Mouse (Mus musculus): Measurements from ENCODE around the gene Hbb-bh2. TPM values are rescaled to one million over a fixed set of nuclear protein-coding genes. Genes with fewer than 3 reads are reported as not detected.
"Not testable (repeated sequence)": the region's sequence is repeated elsewhere in the genome, so short reads cannot be mapped to it uniquely, and the experiment has no call there.

Gene Hbb-bh2
- not detected for total RNA-seq (2021)
- long read RNA-seq, experiment 1, result 0 reads
- long read RNA-seq, experiment 2, result 0 reads

DNA sequence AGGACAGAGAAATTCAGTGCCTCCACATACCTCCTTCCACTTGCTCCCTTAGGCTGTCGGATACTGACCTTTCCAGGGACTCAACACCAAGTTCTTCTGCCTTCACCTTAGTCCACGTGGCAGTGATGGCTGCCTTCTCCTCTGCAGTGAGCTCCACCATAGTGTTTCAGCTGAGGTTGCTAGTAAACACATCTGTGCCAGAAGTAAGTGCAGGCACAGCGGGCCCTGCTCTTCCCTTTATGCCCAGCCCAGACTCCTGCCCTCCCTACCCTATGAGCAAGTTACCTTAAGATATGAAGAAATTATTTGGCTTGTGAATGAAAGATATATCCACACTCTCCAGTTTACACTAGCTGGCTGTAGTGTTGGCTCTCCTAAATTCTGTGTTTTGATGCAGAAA, at the start of gene Hbb-bh2:
Hbb-bh2 (minus strand) TSS at position 253 of the 400 bp plus-strand sequence.
- no peak for DNase-seq (ENCODE audit: low spot score)

DNA sequence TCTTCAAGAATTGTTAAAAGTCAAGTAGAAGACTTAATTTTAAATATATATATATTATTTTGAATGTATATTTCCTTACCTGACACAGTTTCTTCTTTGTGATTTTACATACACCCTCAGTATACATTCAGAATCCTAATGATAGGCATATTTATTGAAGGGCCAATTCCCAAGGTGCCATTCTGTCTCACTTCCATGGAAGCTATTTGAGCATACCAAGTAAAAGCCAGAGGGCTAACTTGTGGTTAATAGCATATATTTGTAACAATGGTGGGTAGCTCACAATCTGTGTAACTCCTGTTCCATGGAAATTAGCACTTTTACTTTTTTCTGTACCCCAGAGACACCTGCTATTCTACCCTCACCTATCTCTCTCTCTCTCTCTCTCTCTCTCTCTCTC, 45.8 kb upstream of the Hbb-bh2 start, which contains the start of gene Olfr66:
Olfr66 (minus strand) TSS at position 101 of the 400 bp plus-strand sequence.
- DNase-seq (ENCODE audit: low spot score), result no peak

DNA sequence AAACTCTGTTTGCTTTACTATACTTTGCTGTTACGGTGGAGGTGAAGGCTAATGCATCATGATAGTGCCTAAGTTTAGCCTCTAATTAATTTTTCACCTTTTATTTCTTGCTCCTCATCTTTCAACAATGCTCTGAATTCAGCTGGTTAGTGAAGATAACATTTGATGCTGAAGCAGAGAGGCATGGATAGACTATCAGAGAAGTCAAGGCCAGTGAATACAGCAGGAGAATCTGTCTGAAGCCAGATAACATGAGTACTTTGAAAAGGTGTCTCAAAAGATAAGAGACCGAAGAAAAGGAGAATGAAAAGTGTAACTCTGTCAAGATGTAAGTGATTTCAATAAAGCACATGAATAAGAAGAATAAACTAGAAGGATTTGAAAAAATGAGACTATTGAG, 36.8 kb upstream of the Hbb-bh2 start:
- DNase-seq (ENCODE audit: low spot score), result no peak

DNA sequence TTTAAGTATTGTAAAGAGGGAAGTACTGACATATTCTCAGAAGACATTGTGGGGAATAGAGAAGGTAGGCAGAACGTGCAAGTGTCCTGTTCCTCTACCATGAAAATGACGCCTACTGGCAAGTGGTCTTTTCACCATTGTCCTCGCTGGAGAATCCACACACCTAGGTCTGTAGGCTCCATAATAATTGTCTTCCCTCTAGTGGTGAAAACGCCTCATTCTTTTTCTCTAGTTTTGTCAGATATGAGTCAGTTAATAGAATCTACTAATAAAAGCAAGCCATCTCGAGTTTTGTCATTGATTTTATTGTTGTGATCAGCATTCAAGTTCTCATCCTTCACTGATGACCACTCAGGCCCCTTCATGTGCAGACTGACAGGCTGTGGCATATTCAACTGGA, 34.1 kb upstream of the Hbb-bh2 start:
- no peak for DNase-seq (ENCODE audit: low spot score)

DNA sequence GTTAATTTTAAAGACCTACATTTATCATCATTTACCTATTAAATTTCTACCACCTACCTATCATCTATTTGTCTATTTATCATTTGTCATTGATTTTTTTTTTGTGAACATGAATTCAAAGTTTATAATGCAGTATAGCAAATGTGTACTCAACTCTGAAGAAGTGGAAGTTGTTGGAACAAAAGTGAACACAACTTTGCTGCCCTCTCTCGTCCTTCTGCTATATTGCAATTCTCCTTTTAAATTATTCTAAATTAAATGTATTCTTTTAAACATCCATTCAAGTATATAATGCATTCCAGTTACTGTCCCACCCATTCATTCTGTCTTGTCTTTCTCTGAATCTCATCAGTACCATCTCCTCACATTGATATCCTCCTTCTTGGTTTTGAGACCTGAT, 32.7 kb upstream of the Hbb-bh2 start:
- no peak for DNase-seq (ENCODE audit: low spot score)

DNA sequence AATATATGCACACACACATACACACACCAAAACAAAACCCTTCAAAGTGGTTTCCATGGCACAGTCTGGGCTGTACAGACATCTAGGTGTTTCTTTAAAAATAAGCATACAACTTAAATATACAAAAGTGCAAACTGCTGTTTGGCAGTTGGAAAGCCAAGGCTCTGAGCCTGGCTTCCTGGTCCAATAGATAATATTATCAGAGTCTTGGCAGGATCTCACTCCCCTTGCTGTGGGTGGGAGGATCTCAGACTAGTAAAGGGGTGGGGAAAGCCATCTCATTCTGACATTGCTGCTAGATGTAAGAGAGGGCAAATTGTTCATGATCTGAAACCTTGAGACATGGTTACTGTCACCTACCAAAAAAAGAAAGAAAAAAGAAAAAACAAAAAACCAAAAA, 30.3 kb upstream of the Hbb-bh2 start:
- DNase-seq (ENCODE audit: low spot score), result no peak

DNA sequence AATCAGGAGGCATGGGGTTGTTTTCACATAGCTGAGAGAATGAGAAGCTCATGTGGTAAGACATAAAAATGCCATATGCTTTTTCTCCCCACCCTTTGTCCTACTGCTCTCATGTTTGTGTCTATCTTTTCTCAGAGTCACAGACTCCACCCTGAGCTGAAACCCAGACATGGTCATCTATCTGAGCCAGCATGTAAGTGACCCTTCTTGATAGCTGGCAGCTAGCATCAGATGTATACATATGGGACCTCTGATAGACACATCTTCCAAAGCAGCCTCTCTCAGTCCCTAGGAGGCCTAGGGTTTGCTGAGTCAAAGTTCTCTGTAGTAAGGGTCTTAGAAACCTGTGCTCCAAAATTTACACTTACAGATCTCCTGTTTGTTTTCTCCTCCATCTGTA, 25.4 kb upstream of the Hbb-bh2 start:
- DNase-seq (ENCODE audit: low spot score), result no peak

DNA sequence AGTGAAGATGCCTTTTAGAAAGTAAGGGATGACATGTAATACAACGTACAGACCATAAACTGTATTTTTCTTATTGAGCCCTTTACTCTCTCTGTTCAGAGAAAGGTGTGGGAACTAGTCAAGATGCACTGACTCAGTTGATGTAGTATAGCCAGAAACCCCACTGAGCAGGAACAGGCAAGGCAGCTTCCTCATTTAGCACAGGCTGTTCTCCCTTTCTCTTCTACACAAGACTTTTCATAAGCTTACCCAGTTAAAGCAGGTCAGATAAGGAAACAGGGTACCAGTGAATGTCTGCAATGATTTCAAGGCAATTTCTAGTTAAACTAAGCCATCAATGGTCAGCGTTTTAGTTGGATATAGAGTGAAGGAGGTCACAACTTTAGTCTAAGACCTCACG, 21.2 kb upstream of the Hbb-bh2 start:
- DNase-seq (ENCODE audit: low spot score), result no peak

DNA sequence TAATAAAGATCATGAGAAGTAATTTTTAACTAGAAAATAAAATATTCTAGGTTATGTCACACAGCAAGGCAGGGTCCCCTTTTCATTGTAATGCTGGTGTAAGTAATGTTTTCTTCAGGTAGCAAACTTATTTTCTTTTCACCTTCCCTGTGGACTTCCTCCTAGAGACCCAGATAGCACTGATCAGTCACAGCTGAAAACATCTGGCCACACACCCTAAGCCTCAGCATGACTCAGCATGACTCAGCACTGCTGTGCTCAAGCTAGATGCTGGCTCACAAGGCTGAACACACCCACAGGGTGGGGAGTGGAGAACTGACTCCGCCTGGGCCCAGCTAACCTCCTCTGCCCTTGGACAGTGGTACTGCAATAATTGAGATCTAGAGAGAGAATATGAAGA, 20.5 kb upstream of the Hbb-bh2 start:
- peak; percentile 2 for DNase-seq (ENCODE audit: low spot score)

DNA sequence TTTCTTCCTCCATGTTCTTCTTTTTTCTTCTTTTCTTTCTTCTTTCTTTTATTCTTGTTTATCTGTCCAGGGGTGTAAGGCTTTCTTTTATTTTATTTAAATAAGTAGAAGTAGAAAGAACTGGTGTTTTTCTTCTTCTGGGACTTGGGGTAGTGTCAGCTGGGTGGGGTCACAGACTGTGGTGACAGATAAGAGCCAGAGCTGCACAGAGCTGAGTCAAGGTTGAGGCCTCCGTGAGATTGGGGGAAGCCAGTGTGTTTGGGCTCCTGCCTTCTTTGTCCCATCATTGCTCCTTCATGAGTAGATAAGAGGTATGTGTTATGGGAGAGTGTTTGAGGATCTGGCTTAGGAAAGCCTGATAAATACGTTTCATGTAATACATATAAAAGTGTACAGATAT, 18.8 kb upstream of the Hbb-bh2 start:
- no peak for DNase-seq (ENCODE audit: low spot score)

DNA sequence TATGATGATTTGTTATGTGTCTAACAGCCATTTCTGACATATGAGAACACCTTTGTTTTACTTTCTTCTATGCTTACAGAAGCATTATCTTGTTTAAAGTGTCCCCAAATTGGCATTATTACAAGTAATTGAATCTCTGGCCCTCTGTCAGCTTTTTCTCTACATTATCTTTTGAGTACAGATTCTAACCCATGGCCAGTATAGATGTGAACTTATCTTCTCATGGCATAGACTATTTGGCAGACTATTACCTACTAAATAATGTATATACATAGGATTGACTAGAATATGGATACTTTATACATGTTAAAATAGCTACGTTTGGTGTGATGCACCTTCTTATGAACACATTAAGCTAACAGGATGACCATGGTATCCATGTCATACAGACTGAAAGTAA, 14.3 kb upstream of the Hbb-bh2 start:
- no peak for DNase-seq (ENCODE audit: low spot score)

DNA sequence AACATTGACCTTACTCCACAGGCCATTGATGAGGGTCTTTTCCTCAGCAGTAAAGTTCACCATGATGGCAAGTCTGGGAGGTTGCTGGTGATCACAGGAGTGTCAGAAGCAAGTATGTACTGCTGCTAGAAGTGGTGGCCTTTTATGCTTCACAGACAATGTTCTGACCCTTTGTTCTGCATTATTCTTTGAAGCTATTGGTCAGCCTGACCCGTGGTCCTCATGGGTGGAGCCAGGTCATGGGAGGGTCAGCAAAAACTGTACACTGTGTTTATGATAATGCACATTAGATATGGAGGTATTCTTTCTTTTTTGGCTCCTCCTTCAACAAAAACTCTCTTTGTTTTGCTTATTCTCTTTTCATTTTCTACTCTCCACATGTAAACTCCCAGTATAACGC, 12.8 kb upstream of the Hbb-bh2 start, which contains the start of gene Hbb-y:
Hbb-y (minus strand) TSS at position 127 of the 400 bp plus-strand sequence.
- DNase-seq (ENCODE audit: low spot score), result no peak

DNA sequence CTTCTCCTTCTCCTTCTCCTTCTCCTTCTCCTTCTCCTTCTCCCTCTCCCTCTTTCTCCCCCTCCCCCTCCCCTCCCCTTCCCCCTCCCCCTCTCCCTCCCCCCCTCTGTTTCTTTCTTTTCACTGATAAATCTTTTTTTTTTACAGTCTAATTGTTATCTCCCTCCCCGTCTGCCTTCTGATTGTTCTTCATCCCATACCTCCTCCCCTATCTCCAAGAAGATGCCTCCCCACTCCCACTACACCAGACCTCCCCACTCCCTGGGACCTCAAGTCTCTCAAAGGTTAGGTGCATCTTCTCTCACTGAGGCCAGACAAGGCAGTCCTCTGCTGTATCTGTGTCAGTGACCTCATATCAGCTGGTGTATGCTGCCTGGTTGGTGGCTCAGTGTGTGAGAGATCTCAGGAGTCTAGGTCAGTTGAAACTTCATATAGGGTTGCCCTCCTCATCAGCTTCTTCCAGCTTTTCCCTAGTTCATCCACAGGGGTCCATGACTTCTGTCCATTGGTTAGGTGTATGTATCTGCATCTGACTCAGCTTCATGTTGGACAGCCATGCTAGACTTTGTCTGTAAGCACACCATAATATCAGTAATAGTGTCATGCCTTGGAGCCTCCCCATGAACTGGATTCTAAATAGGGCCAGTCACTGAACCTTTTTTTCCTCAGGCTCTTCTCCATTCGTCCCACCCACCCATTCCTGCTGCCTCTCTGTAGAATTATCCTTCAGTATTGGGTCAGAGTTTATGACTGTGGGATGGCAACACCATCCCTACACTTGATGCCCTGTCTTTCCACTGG, 4.4 kb upstream of the Hbb-bh2 start:
- no peak for DNase-seq (ENCODE audit: low spot score)

DNA sequence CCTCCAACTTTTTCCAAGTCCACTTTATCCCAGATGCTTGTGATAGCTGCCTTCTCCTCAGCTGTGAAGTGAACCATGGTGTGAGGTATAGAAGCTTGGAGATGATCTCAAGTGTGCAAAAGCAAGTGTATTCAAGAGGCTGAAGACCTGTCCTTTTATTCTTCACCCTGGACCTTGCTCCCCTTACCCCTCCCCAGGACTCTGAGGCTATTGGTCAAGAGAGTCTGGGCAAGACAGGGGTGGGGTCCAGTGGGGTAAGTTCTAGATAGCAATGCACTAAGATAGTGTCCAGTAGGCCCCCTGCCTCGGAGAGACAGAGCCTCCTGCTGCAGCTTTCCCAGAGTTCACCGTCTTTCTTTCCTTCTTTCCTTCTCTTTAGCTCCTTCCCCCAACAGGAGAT, 2.7 kb upstream of the Hbb-bh2 start, which contains the start of gene Hbb-bh1:
Hbb-bh1 (minus strand) TSS at position 131 of the 400 bp plus-strand sequence.
- DNase-seq (ENCODE audit: low spot score), result no peak

DNA sequence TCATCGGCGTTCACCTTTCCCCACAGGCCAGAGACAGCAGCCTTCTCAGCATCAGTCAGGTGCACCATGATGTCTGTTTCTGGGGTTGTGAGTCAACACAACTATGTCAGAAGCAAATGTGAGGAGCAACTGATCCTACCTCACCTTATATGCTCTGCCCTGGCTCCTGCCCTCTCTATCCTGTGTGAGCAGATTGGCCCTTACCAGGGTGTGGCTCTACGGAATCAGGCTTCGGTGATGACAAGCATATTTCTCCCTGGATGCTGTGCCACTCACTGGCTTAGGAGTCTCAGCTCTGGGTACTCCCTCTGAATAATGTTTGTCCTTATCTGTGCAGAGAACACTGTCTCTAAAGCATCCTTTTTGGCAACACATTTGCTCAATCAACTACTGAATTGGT, 12.5 kb downstream of the Hbb-bh2 start, which contains the start of gene Hbb-bs:
Hbb-bs (minus strand) TSS at position 289 of the 400 bp plus-strand sequence.
- no peak for DNase-seq (ENCODE audit: low spot score)

DNA sequence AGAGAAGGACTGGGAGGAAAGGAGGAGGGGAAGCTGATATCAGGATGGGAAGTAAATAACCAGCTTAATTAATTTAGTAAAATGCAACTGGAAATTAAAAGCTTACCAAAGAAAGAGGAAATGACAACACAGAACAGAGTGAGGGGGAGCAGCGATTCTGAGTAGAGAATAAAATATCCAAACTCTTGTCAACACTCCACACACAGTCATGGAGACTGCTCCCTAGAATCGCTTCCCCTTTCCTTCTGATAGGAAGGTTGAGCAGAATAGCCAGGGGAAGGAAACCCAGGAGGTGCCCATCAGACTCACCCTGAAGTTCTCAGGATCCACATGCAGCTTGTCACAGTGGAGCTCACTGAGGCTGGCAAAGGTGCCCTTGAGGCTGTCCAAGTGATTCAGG, 13.2 kb downstream of the Hbb-bh2 start:
- DNase-seq (ENCODE audit: low spot score), result not testable (repeated sequence)

DNA sequence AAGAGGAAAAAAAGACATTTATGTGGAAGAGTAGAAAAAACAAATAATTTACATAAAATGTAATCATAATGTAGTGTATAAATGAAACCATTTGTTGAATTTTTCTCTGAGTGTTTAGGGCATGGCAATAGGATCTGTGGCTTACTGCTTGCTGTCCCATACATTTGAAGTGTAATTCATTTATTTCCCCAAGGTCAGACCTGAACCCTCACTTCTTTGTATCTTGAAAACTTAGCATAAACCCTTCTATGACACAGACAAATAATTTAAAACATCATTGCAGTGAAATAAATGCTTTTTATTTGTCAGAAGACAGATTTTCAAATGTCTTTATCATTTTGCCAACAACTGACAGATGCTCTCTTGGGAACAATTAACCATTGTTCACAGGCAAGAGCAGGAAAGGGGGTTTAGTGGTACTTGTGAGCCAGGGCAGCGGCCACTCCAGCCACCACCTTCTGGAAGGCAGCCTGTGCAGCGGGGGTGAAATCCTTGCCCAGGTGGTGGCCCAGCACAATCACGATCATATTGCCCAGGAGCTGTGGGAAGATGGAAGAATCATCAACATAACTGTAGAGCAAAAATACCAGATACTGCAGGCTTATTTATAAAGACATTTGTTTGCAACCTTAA, 13.9 kb downstream of the Hbb-bh2 start:
- DNase-seq (ENCODE audit: low spot score), result no peak

DNA sequence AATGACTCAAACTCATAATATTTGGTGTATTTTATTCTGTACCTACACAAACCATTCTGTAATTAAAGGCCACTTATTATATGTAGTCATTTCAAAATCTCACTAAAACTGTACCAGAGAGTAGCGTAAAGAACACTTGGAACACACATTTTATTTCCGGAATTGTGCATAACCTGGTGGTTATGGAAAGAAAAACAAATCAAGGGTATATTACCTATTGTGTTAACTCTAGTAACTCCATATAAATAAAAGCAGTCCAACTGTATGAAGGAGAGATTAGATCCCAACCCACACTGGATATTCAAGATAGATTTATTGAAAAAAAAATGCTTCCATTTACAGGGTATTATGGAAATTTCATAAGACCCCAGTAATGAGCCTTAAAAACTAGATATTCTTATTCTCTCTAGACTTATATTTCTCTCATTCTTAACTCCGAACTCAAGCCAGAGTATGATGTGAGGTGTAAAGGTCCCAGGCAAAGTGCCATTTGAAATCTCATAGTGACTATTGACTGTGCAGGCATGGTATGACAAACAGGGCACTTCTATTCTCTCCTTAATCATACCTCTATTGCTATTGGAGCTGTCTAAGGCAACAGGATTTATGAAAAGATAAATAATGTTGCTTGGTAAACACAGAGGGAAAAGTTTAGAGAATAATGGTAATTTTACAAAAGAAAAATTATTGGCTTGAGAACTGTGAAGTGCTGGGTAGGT, 14.6 kb downstream of the Hbb-bh2 start:
- DNase-seq (ENCODE audit: low spot score), result no peak

DNA sequence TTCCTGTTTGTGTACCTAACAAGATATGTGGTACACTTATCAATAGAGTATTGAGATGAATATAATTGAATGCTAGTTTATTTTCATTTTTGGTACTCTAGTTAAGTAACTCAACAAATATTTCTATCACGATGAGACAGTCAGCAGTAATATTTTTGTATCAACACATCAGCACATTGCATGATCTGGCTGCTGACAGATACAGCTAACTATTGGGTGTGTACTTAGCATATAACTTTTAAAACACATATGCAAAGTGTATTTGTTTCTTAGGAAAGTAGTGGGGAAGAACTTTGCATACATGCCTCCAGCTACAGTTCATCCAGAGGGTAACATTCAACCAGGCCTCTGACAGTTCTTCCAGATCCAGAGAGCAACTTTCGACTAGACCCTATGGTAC, 15.7 kb downstream of the Hbb-bh2 start:
- DNase-seq (ENCODE audit: low spot score), result no peak

DNA sequence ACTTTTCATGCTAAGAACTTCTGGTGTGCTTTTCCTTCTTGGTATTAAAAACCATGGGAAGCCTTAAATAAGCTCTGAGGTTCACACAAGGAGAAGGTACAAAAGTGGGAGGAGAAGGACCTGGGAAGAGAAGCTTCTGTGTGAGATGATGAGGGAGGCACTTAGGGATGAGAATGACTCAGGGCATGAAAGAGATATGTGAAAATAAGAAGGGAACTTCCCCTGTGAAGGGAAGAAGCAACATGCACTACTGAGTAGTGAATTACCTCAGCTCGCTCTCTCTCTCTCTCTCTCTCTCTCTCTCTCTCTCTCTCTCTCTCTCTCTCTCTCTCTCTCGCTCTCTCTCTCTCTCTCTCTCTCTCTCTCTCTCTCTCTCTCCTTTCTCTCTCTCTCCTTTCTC, 25.2 kb downstream of the Hbb-bh2 start:
- DNase-seq (ENCODE audit: low spot score), result not testable (repeated sequence)

DNA sequence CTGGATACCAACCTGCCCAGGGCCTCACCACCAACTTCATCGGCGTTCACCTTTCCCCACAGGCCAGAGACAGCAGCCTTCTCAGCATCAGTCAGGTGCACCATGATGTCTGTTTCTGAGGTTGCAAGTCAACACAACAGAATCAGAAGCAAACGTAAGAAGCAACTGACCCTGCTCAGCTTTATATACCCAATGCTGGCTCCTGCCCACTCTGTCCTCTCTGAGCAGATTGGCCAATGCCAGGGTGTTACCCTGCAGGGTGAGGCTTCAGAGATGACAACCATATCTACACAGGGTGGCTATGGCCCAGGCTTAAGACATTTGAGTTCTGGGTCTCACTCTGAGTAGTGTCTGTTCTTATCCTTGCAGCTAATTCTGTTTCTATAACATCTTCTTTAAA, 26.6 kb downstream of the Hbb-bh2 start, which contains the start of gene Hbb-bt:
Hbb-bt (minus strand) TSS at position 231 of the 400 bp plus-strand sequence.
- DNase-seq (ENCODE audit: low spot score), result no peak

DNA sequence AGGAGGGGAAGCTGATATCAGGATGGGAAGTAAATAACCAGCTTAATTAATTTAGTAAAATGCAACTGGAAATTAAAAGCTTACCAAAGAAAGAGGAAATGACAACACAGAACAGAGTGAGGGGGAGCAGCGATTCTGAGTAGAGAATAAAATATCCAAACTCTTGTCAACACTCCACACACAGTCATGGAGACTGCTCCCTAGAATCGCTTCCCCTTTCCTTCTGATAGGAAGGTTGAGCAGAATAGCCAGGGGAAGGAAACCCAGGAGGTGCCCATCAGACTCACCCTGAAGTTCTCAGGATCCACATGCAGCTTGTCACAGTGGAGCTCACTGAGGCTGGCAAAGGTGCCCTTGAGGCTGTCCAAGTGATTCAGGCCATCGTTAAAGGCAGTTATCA, 27.2 kb downstream of the Hbb-bh2 start:
- DNase-seq (ENCODE audit: low spot score), result not testable (repeated sequence)
